Mouse (Mus musculus) lung, adult 18-20 months (tissue): ENCODE data around the gene Cct5.
"Not testable (repeated sequence)": the region's sequence is repeated elsewhere in the genome, so short reads cannot be mapped to it uniquely, and the experiment has no call there.

ENCODE experiments used
- DNase-seq, 2 experiments: peaks; one replicate each; pipeline ENCODE4 v3.0.0; 2022; ENCODE audit warnings: mixed read lengths in 2 of 2

The Cct5 gene

DNA sequence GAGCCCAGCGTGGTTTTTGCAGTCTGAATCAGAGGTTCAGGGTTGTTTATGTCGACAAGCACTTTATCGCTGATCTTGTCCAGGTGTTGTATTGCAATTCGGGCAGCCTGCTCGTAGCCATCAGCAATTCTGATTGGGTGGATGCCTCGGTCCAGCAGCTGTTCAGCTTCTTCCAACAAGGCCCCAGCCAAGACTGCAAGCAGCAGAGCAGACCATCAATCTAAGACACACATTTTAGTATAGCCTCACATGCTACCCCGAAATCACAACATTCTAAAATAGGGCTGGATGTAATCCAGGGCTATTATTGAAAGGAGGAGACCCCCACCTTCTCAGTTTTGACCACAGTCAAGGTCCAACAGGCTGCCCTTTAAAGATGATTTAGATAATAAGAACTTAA is 6.0 kb downstream of the Cct5 start:
- DNase-seq = no peak

DNA sequence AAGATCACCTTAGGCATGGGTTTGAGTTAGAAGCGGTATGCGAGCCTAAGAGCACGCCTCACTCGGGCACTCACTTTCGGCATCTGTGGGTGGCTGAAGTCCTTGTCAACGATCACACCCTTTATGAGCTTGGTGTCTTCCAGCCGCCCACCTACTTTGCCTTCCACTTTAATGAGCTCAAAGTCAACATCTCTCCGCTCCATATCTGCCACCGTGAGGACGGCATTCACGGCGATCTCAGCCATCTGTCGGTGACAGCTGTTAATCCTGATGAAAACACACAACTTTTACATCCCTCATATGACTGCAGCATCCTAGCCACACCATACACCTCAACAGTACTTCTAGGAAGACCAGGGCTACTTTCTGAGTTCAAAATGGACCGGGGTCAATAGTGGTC is 7.3 kb downstream of the Cct5 start:
- no peak for DNase-seq

DNA sequence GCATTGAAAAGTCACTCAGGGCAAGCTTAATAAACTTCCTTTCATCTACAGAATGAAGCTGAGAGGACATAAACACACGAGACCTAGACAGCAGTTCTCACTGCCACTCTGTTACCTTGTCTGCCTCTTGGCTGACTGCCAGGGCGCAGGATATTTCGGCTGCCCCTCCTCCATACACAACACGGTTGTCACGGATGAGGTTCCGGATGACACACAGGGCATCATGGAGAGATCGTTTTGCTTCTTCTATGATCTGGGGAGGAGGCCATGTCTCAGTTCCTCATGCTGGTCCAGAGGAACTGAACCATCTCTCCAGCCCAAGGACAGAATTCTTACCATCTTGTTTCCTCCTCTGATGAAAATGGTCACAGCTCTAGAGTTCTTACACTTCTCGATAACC is 9.1 kb downstream of the Cct5 start:
- no peak for DNase-seq

DNA sequence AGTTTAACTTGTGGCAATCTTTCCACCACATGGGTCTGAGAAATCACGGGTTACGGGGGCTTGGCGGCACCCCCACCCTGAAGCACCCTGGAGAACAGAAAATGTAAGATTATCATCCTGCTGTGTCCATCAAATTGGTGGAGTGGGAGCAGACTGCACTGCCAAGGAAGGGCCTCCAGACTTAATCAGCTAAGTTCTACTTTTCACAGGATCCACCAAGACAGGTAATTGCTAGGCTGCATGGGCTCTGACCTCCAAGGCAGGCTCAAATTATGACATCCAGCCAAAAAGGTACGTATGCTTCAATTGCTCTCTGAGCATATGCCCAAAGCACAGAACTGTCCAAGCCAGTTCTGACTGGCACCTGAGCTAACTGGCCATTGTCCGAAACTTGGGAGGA is 11.4 kb downstream of the Cct5 start:
- no peak for DNase-seq

DNA sequence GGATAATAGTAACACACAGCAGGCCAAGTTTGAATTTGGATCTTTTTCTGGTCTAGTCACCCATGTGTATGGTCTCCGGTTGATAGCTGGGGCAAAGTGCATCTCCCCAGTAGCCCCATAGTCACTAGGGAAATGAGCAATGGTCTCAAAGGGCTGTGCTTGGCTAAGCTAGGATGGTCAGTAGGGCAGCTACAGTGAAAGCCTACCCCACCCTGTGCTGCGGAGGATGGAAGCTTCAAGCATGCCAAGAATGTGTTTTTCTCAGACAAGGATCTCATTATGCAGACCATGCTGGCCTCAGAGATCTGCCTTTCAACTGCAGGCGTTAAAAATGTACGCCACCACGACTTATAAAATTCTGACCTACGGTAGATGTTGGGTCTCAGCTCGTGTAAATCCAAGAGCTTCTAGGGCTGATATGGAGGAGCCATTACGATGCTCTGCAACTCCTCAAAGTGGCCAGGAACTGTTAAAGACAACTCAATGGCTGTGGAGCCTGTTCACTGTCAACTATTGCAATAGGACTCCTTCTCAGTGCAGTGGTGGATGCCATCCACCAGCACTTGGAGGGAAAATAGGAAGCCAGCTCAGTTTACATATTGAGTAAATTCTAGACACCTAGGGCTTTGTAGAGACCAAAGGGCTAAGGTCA is 12.5 kb downstream of the Cct5 start:
- DNase-seq = no peak

DNA sequence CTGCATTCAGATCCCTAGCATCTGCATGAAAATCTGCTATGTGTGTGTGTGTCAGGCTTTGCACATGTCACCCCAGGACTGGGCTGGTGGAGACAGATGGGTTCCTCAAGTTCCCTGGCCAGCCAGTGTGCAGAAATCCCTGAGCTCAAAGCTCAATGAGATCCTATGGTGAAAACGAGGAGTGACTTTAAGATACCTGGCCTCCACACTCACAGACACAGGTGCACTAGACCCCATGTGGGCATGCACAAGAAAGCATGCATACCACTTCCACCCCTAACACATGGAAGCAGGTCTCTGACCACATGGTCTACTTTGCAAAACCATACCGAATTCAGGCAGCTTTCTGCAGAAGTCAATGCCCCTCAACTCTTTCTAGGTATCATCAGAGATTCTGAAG is 13.8 kb downstream of the Cct5 start:
- DNase-seq = no peak

DNA sequence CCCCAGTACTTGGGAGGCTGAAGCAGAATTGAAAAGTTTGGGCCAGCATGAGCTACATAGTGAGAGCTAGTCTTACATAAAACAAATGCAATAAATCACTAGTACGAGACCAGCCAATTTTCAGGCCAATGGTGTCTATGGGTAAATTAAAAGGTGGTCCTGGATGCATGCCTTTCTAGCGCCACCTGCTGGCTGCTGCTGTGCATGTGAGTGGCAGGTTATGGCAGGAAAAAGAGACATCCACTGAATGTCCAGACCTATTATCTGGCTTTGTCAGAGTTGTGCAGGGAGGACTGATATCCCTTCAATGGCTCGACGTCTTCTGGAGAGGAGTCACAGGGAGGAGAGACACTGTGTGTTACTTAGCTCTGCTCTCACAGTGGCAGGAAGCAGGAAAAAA is 15.1 kb downstream of the Cct5 start:
- DNase-seq = peak; percentile 77 to 81

DNA sequence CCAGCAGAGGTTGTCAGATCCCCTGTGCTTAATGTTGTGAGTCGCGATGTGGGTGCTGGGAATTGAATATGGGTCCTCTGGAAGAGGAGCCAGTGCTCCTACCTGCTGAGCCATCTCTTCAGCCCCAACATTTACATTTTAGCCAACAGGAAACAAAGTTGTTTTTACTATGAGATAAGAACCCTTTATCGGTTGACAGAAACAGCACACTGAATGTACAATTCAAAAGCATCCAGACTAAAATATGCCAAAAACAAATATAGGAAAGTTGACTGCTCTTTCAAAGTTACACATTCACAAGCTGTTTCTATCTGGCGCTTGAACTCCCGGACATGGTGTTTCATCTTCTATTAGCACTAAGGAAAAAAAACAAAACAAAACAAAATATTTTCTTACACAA is 15.5 kb downstream of the Cct5 start:
- no peak for DNase-seq

DNA sequence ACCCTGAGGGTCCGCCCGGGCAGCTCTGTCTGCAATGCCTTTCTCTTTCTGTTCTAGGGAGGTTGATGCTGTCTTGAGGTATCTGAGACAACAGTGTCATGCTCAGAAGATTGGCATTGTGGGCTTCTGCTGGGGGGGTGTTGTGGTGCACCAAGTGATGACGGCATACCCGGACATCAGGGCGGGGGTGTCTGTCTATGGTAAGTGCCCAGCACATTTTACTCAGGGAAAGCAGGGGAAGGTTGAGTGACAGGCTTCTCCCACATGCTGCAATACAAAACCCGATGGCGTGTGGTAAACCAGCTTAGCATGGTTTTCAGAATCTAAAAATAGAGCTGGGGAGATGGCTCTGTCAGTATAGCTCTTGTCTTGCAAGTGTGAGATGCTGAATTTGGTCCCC is 16.4 kb downstream of the Cct5 start:
- DNase-seq = no peak

DNA sequence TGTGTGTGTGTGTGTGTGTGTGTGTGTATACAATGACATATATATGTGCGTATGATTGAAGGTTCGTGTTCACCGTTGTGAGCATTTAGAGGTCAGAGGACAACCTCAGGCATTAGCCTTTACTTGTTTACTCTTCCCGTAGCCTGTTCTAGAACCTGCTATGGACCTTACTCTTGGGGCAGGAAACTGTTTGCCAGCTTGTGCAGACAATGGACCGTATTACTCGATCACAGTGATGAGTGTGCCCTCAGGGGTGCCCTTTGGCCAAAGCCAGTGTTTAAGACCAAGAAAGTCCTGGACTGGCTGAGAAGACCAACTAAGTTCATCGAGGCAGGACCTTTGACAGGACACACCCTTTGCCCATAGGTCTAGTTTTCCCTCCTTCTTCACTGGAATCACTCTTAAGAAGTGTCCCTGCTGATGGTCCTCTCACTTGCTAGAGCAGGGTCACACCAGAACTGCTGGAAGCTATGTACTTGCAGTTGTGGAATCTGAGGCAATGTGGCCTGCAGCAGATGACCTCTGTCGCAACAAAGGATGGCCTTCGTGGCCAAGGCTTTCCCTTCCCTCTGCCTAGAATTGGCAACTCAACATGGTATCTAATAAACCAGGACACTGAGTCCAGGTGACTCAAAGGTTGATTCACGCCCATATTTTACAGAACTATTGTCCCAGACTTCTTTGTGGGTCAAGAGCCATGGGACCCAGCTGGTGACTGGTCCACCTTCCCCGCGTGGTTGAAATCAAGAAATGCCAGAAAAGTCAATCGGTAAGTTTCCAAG is 18.1 kb downstream of the Cct5 start:
- peak in 1 of 2 experiments; percentile 18 for DNase-seq

DNA sequence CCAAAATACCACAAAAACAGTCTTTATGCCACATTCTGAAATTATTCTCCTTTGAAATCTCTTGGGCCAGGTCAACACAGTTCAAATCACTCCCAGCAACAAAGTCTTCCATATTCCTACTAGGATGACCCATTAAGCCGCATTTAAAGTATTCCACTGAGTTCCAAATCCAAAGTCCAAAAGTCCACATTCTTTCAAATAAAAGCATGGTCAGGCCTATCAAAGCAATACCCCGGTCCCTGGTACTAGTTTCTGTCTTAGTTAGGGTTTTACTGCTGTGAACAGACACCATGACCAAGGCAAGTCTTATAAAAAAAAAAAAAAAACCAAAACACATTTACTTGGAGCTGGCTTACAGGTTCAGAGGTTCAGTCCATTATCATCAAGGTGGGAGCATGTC is 20.5 kb downstream of the Cct5 start:
- not testable (repeated sequence) for DNase-seq

DNA sequence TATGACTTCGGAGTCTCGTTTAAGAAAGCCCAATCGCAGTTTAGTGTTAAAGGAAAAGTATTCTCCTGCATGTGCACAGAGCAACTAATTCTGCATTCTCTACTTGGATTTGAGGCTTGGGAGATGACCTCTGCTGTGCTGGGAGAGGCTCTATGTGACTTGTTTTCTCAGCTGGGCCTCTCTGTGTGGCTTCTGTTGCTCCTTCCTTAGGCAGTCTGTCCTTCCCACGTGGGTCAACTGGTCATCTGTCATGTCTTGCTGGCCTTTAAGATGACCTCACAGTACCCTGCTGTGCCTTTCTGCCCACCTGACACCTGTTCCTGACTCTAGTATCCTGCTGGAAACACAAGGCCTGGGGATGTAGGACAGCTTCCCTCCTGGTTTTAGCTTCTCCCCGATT is 25.5 kb downstream of the Cct5 start:
- no peak for DNase-seq

DNA sequence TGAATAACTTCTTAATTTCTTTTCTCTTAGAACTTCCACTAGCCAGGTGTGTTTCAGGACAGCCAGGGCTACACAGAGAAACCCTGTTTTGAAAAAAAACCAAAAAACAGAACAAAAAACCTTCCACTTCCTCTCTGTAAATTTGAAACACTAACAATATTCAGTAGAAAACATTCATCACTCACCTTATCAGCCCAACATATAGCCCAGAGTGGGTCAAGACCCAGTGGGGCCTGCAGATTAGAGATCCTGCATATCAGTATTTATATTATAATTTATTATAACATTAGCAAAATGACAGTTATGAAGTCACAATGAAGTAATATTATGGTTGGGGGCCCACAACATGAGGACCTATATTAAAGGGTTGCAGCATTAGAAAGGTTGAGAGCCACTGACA is 27.9 kb downstream of the Cct5 start:
- DNase-seq = no peak

DNA sequence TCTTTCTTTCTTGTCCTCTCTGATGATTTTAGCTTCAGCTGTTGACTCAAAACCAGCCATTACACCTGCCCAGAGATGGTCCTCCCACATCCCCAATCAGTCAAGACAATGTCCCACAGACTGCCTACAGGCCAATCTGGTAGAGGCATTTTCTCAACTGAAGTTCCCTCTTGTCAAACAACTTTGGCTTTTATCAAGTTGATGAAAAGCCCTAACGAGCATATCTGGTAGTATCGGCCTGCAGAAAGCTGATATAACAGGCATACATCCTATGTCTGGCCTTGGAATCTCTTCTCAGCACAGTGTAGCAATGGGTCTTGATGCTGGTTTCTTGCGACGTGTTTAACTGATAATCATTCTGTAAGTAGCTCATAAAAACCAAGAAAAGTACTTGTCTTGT is 28.3 kb downstream of the Cct5 start:
- no peak for DNase-seq

DNA sequence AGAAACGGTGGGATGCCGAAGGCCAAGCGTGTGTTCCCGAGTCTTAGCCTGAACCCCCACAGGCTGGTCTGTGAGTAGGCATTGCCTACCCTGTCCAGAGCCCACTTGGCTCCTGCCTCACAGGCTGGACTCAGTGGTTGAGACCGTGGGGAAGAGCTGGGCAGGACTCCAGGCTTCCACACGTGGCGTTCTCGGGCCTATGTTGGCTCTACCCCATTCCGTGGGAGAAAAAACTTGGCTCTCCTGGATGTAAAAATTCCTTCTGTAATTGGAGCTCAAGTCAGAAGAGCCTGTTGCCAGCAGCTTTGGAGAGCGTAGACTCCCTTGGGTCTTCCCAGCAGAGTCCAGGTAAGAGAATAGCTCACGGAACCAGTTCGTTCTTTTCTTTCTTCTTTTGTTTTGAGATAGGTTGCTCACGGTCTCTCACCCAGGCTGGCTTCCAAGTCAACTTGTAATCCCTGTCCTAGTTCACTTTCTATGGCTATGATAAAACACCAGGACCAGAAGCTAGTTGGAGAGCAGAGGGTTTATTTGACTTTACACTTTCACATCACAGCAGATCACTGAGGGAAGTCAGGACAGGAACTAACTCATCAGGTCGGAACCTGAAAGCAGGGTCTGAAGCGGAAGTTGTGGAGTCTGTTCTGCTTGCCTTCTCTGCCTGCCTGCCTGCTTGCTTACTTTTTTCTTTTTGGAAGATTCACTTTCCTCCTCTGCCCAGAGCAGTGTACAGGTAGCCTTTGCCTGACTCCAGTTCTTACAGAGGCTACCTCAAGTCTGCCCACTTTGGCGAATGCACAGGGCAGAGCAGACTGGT is 29.5 kb downstream of the Cct5 start:
- DNase-seq = peak in 1 of 2 experiments; percentile 25

DNA sequence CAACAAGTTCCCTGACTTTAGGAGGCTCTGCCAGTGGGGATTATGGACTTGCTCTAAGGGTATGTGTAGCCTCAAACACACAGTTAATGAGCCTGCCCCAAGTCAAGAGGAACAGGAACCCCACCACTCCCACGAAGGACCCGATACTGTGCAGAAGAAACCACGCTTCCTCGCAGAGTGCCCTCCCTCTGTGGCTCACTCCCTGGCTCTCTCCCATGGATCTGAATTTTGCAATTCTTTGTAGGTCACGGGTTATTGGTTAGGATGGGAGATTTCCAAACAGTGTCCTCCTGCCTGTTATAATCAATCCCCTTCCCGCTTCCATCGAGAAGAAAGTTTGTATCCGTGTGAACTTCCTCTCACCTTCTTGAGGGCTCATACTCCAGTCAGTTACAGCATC is 30.6 kb downstream of the Cct5 start:
- DNase-seq = no peak

DNA sequence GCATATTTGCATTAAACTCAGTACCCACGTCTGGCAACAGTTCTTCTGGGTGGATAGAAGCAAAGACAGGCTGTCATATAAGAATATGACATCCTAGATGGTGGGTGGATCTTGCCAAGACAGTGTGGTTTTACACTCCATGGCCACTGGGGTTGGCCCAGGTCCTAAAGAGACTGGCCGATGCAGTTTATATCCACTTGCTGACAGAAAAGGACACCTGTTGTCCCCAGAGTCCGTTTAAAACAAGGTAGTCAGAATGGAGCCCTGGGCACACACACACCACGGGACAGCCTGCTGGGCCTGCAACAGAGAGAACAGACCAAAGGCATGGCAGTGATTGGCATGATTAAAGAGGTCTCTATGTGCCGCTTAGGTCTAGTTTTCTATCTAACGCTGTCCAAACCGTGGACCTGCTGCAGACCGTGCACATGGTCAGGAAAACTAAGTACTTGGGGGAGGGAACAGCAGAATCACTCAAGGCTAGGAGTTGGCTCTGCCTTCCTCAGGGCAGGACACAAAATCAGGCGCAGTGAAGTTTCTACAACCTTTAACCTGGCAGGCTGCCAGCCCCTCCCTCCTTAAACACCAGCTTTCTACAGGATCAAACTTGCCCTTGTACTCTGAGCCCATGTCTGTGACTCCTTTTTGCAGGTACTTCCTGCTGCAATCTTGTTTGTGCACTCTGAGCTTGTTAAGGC is 32.1 kb downstream of the Cct5 start:
- peak; percentile 55 to 74 for DNase-seq

DNA sequence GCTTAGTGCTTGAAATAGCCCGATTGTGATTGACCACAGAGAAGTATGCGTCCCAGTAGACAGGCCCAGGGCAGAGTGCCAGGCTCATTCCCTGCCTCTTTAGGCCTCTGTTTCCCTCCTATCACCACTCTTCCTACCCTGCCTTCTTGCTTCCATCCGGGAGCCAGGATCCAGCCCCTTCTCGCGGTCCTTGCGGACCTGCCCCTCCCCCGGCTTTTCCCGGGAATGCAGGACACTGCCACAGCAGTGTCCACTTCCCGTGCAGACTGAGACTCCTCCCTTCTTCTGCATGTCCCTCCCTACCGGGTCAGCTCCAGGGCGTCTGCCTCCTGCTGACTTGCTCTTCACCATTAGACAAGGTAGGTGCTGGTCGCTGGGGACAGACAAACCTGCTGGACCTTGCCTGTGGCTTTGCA is 33.0 kb downstream of the Cct5 start:
- DNase-seq = peak; percentile 51 to 73

DNA sequence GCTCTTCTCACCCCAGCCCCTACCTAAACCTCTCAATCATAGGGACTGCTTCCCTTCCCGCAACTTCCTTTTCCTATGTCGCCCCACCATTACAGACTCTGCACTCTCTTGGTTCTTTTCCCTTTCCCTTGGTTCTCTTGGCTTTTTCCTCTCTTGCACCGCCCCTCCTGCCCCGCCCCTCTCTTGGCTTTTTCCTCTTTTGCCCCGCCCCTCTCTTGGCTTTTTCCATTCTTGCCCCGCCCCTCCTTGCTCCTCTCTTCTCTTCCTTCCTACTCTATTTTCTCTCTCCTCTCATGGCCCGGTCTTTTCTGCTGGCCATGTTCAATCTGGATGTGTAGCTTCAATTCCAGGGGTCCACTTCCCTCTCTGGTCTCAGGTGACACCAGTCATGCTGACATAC is 34.2 kb downstream of the Cct5 start:
- no peak for DNase-seq

DNA sequence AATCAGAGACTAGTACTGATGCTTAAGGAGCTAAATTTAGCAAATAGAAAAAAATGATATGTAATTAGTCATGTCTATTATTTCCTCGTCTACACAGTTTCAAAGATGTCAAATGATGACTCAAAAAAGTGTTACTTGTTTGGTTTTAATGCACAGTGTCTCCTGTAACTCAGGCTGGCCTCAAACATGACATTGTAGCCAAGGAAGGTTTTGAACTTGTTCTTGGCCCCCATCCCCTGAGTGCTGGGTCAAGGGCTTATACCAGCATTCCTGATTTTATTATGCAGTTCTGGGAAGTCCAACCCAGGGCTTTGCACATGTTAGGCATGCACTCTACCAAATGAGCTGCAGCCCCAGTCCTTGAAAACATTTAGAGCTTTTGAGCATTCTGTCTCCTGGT is 35.8 kb downstream of the Cct5 start:
- no peak for DNase-seq

DNA sequence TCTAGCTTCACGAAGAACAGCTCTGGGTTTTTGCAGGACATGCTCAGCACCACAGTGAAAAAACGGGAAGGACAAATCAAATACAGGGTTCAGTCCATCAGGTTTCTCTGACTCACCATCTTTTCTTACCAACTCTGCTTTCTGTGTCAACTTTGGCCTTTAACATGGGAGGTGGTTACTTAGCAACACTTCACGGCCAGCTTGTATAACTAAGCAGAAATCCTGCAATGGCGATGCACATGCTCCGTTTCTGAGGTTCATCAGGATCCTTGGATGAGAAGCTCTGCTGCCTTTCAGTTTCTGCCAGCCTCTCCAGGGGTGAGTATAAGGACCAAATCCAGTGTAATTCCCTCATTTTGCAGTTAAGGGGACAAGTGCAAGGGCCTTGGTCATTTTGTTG is 36.4 kb downstream of the Cct5 start, which contains the start of gene Cmbl:
Gene Cmbl (plus strand): TSS at position 206 of the 400 bp plus-strand sequence.
- no peak for DNase-seq

DNA sequence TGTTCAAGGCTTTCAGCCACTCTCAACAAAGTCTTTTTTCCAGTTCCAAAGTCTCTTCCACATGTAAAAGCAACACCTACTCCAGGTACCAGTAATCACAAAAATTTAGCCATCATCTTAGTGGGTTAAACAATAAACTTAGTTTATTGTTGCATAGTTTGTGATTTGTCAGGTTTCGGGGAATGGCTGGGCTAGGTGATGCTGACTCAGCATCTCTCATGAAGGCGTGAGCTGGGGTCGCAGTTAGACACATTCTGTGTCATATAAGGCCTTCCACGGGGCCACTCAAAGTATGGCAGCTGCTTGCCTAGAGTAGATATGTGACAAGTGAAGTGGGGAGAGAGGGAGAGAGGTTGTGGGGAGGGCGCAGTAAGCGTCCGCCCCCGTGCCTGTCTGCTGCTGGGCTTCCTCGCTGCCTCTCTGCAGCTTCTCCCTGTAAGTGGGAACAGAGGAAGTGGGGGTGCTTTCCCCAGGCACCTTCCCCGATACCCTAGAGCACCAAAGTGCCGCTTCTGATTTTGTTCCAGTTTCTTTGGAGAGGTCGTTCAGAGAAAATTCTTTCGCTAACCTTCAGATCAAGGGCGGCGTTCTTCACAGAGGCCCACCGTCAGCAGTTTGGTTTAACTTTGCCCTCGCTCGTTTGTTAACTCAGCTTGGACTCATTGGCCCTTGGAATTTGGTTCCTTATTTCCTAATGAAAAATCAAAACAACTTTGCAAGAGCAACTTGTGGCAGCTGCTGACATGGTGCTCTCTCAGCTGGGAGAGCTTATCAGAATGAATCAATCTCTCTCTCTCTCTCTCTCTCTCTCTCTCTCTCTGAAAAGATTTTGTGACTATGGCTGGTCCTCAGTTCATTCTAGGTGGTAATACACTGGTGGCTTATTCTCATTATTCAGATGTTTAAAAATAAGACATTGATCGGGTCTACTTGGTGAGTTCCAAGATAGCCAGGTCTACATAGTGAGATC is 37.7 kb downstream of the Cct5 start:
- DNase-seq = peak in 1 of 2 experiments; percentile 37
